Mouse (Mus musculus) limb, embryonic 13.5 days (tissue): Measurements from ENCODE around the gene Got2. TPM values are rescaled to one million over a fixed set of nuclear protein-coding genes. Genes with fewer than 3 reads are reported as not detected.

Experiments used
- polyA plus RNA-seq: library from polyadenylated mRNA; unstranded; fragments of >200 nt; fragmentation: Nextera tagmentation; extraction: Ambion mirVana; gene quantifications from 2 replicates; pipeline ENCODE4 v1.2.1, GENCODE M21; 2015

Got2 gene
- polyA plus RNA-seq, 1 experiment from 2014 or later, result 169 TPM

Other genes starting within 250 kb of the Got2 start
- gene Ndrg4, start 211.6 kb downstream of the Got2 start, polyA plus RNA-seq, result 15.8 and 17.5 TPM in 2 replicates
- gene Setd6, start 172.7 kb downstream of the Got2 start, polyA plus RNA-seq, result 15.1 and 19.8 TPM in 2 replicates
- gene Cnot1, start 81.1 kb downstream of the Got2 start, polyA plus RNA-seq, result 65.0 and 71.7 TPM in 2 replicates
- 346 and 351 TPM in 2 replicates for gene Sap18b, start 63.2 kb downstream of the Got2 start, polyA plus RNA-seq
- 15.1 and 16.3 TPM in 2 replicates for gene Slc38a7, start 35.0 kb downstream of the Got2 start, polyA plus RNA-seq